Comparison of ENCODE assay signal across 8 mouse cellular contexts in genomic region chr11:86758559-86758958, GRCm38 (mm10). TPM values are rescaled to one million over a fixed set of nuclear protein-coding genes. Genes with fewer than 3 reads are reported as not detected.
DNase-seq lines count a peak whose midpoint lies in the region; ATAC-seq and TF ChIP-seq lines count a peak whose summit lies in the region.

No protein-coding gene starts in this region.

- no peaks in the 10 kb centered on the region for H3K9me3 ChIP-seq in kidney, embryonic 16.5 days (ENCODE audit: low read length)
- H3K9me3 ChIP-seq in hindbrain, embryonic 14.5 days (ENCODE audit: control insufficient read depth, low read length): no peaks in the 10 kb centered on the region
- H3K9me3 ChIP-seq in midbrain, postnatal 0 days (ENCODE audit: low read length): no peaks in the 10 kb centered on the region

- no peaks in the 10 kb centered on the region for H3K36me3 ChIP-seq in kidney, embryonic 16.5 days (ENCODE audit: insufficient read depth, low read length)
- no peaks in the 10 kb centered on the region for H3K36me3 ChIP-seq in hindbrain, embryonic 14.5 days (replicated peaks; ENCODE audit: control insufficient read depth, insufficient read depth)
- H3K36me3 ChIP-seq in midbrain, postnatal 0 days (ENCODE audit: insufficient read depth, low read length): no peaks in the 10 kb centered on the region

- peak overlapping the region; percentile 79 for H3K4me2 ChIP-seq in kidney, embryonic 16.5 days (replicated peaks; ENCODE audit: low read depth, low read length)
- peak overlapping the region; percentile 64 for H3K4me2 ChIP-seq in hindbrain, embryonic 14.5 days (replicated peaks)
- peak overlapping the region; percentile 73 for H3K4me2 ChIP-seq in midbrain, postnatal 0 days (ENCODE audit: low read depth, low read length, poor library complexity, severe bottlenecking)

- no peak for TF ChIP-seq POLR2A in bone marrow macrophage, adult 2 months (IDR thresholded peaks at IDR 0.05; ENCODE audit: borderline replicate concordance, low read depth, low read length)

- H3K4me1 ChIP-seq in kidney, embryonic 16.5 days (ENCODE audit: insufficient read depth, low read length): peaks cover 24% of the 10 kb centered on the region
- peaks cover 17% of the 10 kb centered on the region for H3K4me1 ChIP-seq in bone marrow macrophage, adult 2 months (ENCODE audit: control insufficient read depth, insufficient read depth, low read length)
- H3K4me1 ChIP-seq in hindbrain, embryonic 14.5 days (replicated peaks; ENCODE audit: control insufficient read depth, insufficient read depth, low read length): peaks cover 31% of the 10 kb centered on the region
- peaks cover 2% of the 10 kb centered on the region; the same call in 1 of the 2 replicates for H3K4me1 ChIP-seq in midbrain, postnatal 0 days (ENCODE audit: insufficient read depth, low read length)

- no peaks in the 10 kb centered on the region for H3K27me3 ChIP-seq in kidney, embryonic 16.5 days (ENCODE audit: insufficient read depth, low read length)
- H3K27me3 ChIP-seq in hindbrain, embryonic 14.5 days (ENCODE audit: control insufficient read depth, insufficient read depth, low read length): no peaks in the 10 kb centered on the region
- no peaks in the 10 kb centered on the region for H3K27me3 ChIP-seq in midbrain, postnatal 0 days (ENCODE audit: insufficient read depth, low read length)

- WGBS in kidney, embryonic 16.5 days: 31% methylated on average over 6 of the region's 6 CpGs
- WGBS in hindbrain, embryonic 14.5 days: 33% methylated on average over 6 of the region's 6 CpGs
- WGBS in midbrain, postnatal 0 days: 26% methylated on average over 6 of the region's 6 CpGs

- no peak for DNase-seq in kidney, adult 9 months
- no peak for DNase-seq in hindbrain, embryonic 14.5 days (ENCODE audit: low spot score)
- peak; percentile 26 for DNase-seq in midbrain, postnatal 0 days (ENCODE audit: low spot score)
- no peak for DNase-seq in left cerebral cortex, postnatal 14 days (ENCODE audit: low spot score in 2 of 2)
- DNase-seq in cerebellum, postnatal 25 days: no peak
- no peak for DNase-seq in right cerebral cortex, postnatal 10 days (ENCODE audit: low spot score in 2 of 2)

- TF ChIP-seq CTCF in bone marrow macrophage, adult 2 months (IDR thresholded peaks at IDR 0.05; ENCODE audit: low read depth, low read length): no peak
- TF ChIP-seq CTCF in midbrain, postnatal 0 days (IDR thresholded peaks at IDR 0.05): no peak

- H3K4me3 ChIP-seq in kidney, embryonic 16.5 days (ENCODE audit: low read length): peak overlapping the region; percentile 100
- peak overlapping the region; percentile 69 for H3K4me3 ChIP-seq in bone marrow macrophage, adult 2 months (ENCODE audit: insufficient read depth, low read length)
- peak overlapping the region; percentile 97 for H3K4me3 ChIP-seq in hindbrain, embryonic 14.5 days (replicated peaks; ENCODE audit: low read length)
- peak overlapping the region; percentile 98 for H3K4me3 ChIP-seq in midbrain, postnatal 0 days (ENCODE audit: low read depth, low read length)

- peak overlapping the region; percentile 98 for H3K27ac ChIP-seq in kidney, embryonic 16.5 days (ENCODE audit: low read length)
- H3K27ac ChIP-seq in bone marrow macrophage, adult 2 months (ENCODE audit: insufficient read depth, low read depth, low read length): peak overlapping the region; percentile 98
- H3K27ac ChIP-seq in hindbrain, embryonic 14.5 days: peak overlapping the region; percentile 99
- peak overlapping the region; percentile 99 for H3K27ac ChIP-seq in midbrain, postnatal 0 days (ENCODE audit: low read depth, low read length)

- ATAC-seq in kidney, embryonic 16.5 days (ENCODE audit: low FRiP score, low TSS enrichment): no peak
- ATAC-seq in hindbrain, embryonic 14.5 days (ENCODE audit: low FRiP score): no peak
- no peak for ATAC-seq in midbrain, postnatal 0 days (ENCODE audit: low FRiP score)

- peak overlapping the region; percentile 98 for H3K9ac ChIP-seq in kidney, embryonic 16.5 days (replicated peaks; ENCODE audit: low read length)
- peak overlapping the region; percentile 96 for H3K9ac ChIP-seq in hindbrain, embryonic 14.5 days
- H3K9ac ChIP-seq in midbrain, postnatal 0 days (replicated peaks; ENCODE audit: low read length, poor library complexity, severe bottlenecking): peak overlapping the region; percentile 93

- intact Hi-C loops in left cerebral cortex, postnatal 14 days (cut with DNase I): no loop called here

RNA-seq across cellular contexts. Expression of gene Cltc, which starts 1.2 kb away (rescaled TPM):
- 174 and 186 TPM in 2 replicates for polyA plus RNA-seq in kidney, embryonic 16.5 days (2015; fragmentation: Nextera tagmentation; extraction: Ambion mirVana)
- polyA plus RNA-seq in bone marrow macrophage, adult 2 months (2012; ENCODE audit: insufficient read depth, insufficient read length, missing spikeins): 356 and 389 TPM in 2 replicates
- 226 and 247 TPM in 2 replicates for polyA plus RNA-seq in hindbrain, embryonic 14.5 days (2014; fragmentation: Nextera tagmentation; extraction: Ambion mirVana)
- total RNA-seq in midbrain, postnatal 0 days (2014; rRNA removed): 440 and 500 TPM in 2 replicates
- 136 and 140 TPM in 2 replicates for polyA plus RNA-seq in midbrain, postnatal 0 days (2015; fragmentation: Nextera tagmentation; extraction: Ambion mirVana)
- 100 to 1,000 TPM; 537 to 538 TPM for total RNA-seq in left cerebral cortex, postnatal 14 days (2021)

RNA-seq across cellular contexts. Expression of gene Dhx40, which starts 49.0 kb away (rescaled TPM):
- polyA plus RNA-seq in kidney, embryonic 16.5 days (2015; fragmentation: Nextera tagmentation; extraction: Ambion mirVana): 37.8 and 38.4 TPM in 2 replicates
- 23.5 and 26.5 TPM in 2 replicates for polyA plus RNA-seq in bone marrow macrophage, adult 2 months (2012; ENCODE audit: insufficient read depth, insufficient read length, missing spikeins)
- polyA plus RNA-seq in hindbrain, embryonic 14.5 days (2014; fragmentation: Nextera tagmentation; extraction: Ambion mirVana): 22.3 and 24.0 TPM in 2 replicates
- 14.9 and 18.2 TPM in 2 replicates for total RNA-seq in midbrain, postnatal 0 days (2014; rRNA removed)
- polyA plus RNA-seq in midbrain, postnatal 0 days (2015; fragmentation: Nextera tagmentation; extraction: Ambion mirVana): 10.2 and 11.1 TPM in 2 replicates
- 10 to 100 TPM; 15.7 to 19.5 TPM for total RNA-seq in left cerebral cortex, postnatal 14 days (2021)
